ENCODE assay signal across 20 mouse cellular contexts in the genomic region with DNA sequence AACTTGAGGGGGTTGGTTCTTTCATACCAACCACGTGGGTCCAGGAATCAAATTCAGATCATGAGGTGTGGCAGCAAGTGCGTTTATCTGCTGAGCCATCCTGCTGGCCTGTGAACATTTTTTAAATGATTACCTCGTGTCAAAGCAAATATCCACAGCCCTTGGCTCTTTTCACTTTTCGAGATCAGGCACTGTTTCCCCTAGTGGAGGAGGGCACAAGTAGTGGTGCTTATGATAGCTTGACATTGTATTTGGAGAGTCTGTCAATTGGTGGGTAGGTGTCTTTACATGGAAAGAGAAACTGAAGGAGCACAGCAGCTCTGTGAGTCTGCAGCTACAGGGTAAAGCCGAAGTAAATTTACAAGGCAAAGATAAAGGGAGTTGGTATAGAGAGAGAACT. TPM values are rescaled to one million over a fixed set of nuclear protein-coding genes. Genes with fewer than 3 reads are reported as not detected.
DNase-seq lines count a peak whose midpoint lies in the region; ATAC-seq and TF ChIP-seq lines count a peak whose summit lies in the region.
"Had no signal": no experiment of that assay in that cellular context is flagged by ENCODE, and none has a peak within 500 bp of the region (broad histone marks: within the 10 kb centered on the region; RNA-seq: fewer than 3 reads in every experiment).

No protein-coding gene starts in this region.

- H3K4me2 ChIP-seq in heart, embryonic 13.5 days, result no peak overlapping the region
- H3K4me2 ChIP-seq in hindbrain, postnatal 0 days (ENCODE audit: low read depth, low read length), result no peak overlapping the region
- no peak overlapping the region for H3K4me2 ChIP-seq in midbrain, postnatal 0 days (ENCODE audit: low read depth, low read length, poor library complexity, severe bottlenecking)
- H3K4me2 ChIP-seq: embryonic facial prominence, embryonic 15.5 days; forebrain, embryonic 15.5 days; hindbrain, embryonic 14.5 days had no signal

- no peak for ATAC-seq in heart, embryonic 13.5 days (ENCODE audit: extremely low read depth, insufficient number of reproducible peaks, low FRiP score, low TSS enrichment)
- ATAC-seq in hindbrain, postnatal 0 days, result no peak
- ATAC-seq in midbrain, postnatal 0 days (ENCODE audit: low FRiP score), result no peak
- ATAC-seq: forebrain, embryonic 15.5 days; intestine, embryonic 16.5 days had no signal

- H3K4me3 ChIP-seq in heart, embryonic 13.5 days, result no peak overlapping the region
- H3K4me3 ChIP-seq in heart, embryonic 10.5 days, result no peak overlapping the region
- no peak overlapping the region for H3K4me3 ChIP-seq in hindbrain, postnatal 0 days (ENCODE audit: low read length)
- H3K4me3 ChIP-seq in hindbrain, embryonic 10.5 days, result no peak overlapping the region
- no peak overlapping the region for H3K4me3 ChIP-seq in midbrain, postnatal 0 days (ENCODE audit: low read depth, low read length)
- H3K4me3 ChIP-seq in midbrain, embryonic 10.5 days, result no peak overlapping the region
- H3K4me3 ChIP-seq: embryonic facial prominence, embryonic 15.5 days; erythroblast, embryonic 14.5 days; forebrain, embryonic 15.5 days had no signal

- H3K9me3 ChIP-seq in heart, embryonic 13.5 days, result 0 out of 2 replicates have a peak, but pooled peaks cover 8% of the 10 kb centered on the region
- H3K9me3 ChIP-seq in heart, embryonic 10.5 days, result no peaks in the 10 kb centered on the region
- no peaks in the 10 kb centered on the region for H3K9me3 ChIP-seq in hindbrain, postnatal 0 days (ENCODE audit: low read length)
- H3K9me3 ChIP-seq in hindbrain, embryonic 10.5 days, result 0 out of 2 replicates have a peak, but pooled peaks cover 3% of the 10 kb centered on the region
- no peaks in the 10 kb centered on the region for H3K9me3 ChIP-seq in midbrain, postnatal 0 days (ENCODE audit: low read length)
- no peaks in the 10 kb centered on the region; the same call in 1 of the 2 replicates for H3K9me3 ChIP-seq in midbrain, embryonic 10.5 days (replicated peaks)
- H3K9me3 ChIP-seq: forebrain, embryonic 15.5 days had no signal

- TF ChIP-seq CTCF in hindbrain, postnatal 0 days (IDR thresholded peaks at IDR 0.05; ENCODE audit: low read depth), result peak; percentile 3; the same call in 1 of the 2 replicates
- peak; percentile 10; the same call in 1 of the 2 replicates for TF ChIP-seq CTCF in midbrain, postnatal 0 days (IDR thresholded peaks at IDR 0.05)

- H3K36me3 ChIP-seq in heart, embryonic 13.5 days, result no peaks in the 10 kb centered on the region
- no peaks in the 10 kb centered on the region for H3K36me3 ChIP-seq in heart, embryonic 10.5 days
- H3K36me3 ChIP-seq in hindbrain, postnatal 0 days (ENCODE audit: insufficient read depth, low read length), result no peaks in the 10 kb centered on the region
- H3K36me3 ChIP-seq in hindbrain, embryonic 10.5 days, result no peaks in the 10 kb centered on the region
- H3K36me3 ChIP-seq in midbrain, postnatal 0 days (ENCODE audit: insufficient read depth, low read length), result no peaks in the 10 kb centered on the region
- no peaks in the 10 kb centered on the region for H3K36me3 ChIP-seq in midbrain, embryonic 10.5 days
- H3K36me3 ChIP-seq in splenic B cell, adult 2 months (ENCODE audit: control insufficient read depth, insufficient read depth, low read length, poor library complexity, severe bottlenecking), result no peaks in the 10 kb centered on the region
- H3K36me3 ChIP-seq: embryonic facial prominence, embryonic 15.5 days; forebrain, embryonic 15.5 days had no signal

- WGBS in heart, embryonic 13.5 days, result 40% methylated on average over 5 of the region's 5 CpGs
- WGBS in heart, embryonic 10.5 days, result 56% methylated on average over 5 of the region's 5 CpGs
- WGBS in hindbrain, postnatal 0 days, result 71% methylated on average over 5 of the region's 5 CpGs
- WGBS in hindbrain, embryonic 10.5 days, result 73% methylated on average over 5 of the region's 5 CpGs
- 61% methylated on average over 5 of the region's 5 CpGs for WGBS in midbrain, postnatal 0 days
- WGBS in midbrain, embryonic 10.5 days, result 79% methylated on average over 5 of the region's 5 CpGs

- H3K4me1 ChIP-seq in heart, embryonic 13.5 days, result peaks cover 39% of the 10 kb centered on the region
- H3K4me1 ChIP-seq in heart, embryonic 10.5 days, result peaks cover 28% of the 10 kb centered on the region
- peaks cover 11% of the 10 kb centered on the region; the same call in 1 of the 2 replicates for H3K4me1 ChIP-seq in hindbrain, postnatal 0 days (ENCODE audit: insufficient read depth, low read length)
- H3K4me1 ChIP-seq in hindbrain, embryonic 10.5 days (replicated peaks), result peaks cover 3% of the 10 kb centered on the region
- peaks cover 3% of the 10 kb centered on the region; the same call in 1 of the 2 replicates for H3K4me1 ChIP-seq in midbrain, postnatal 0 days (ENCODE audit: insufficient read depth, low read length)
- H3K4me1 ChIP-seq in midbrain, embryonic 10.5 days, result peaks cover 5% of the 10 kb centered on the region

- no peak for DNase-seq in heart, embryonic 10.5 days (ENCODE audit: low spot score)
- DNase-seq in hindbrain, postnatal 0 days (ENCODE audit: low spot score), result no peak
- DNase-seq in hindbrain, embryonic 10.5 days (ENCODE audit: low spot score), result no peak
- DNase-seq in midbrain, postnatal 0 days (ENCODE audit: low spot score), result no peak
- no peak for DNase-seq in midbrain, embryonic 10.5 days (ENCODE audit: low spot score)
- DNase-seq in splenic B cell, adult 2 months (ENCODE audit: low read depth, low spot score), result peak; percentile 54
- DNase-seq in urinary bladder, adult 2 months (ENCODE audit: low spot score), result no peak
- DNase-seq: adrenal gland, adult 2 months; adrenal gland, postnatal 25 days; cerebellum, adult 2 months; cerebellum, postnatal 14 days; embryo, embryonic 11 days; gastrocnemius, postnatal 14 days had no signal

- no peak overlapping the region for H3K9ac ChIP-seq in heart, embryonic 13.5 days
- H3K9ac ChIP-seq in hindbrain, postnatal 0 days (replicated peaks; ENCODE audit: low read length), result no peak overlapping the region
- H3K9ac ChIP-seq in midbrain, postnatal 0 days (replicated peaks; ENCODE audit: low read length, poor library complexity, severe bottlenecking), result no peak overlapping the region
- H3K9ac ChIP-seq: embryonic facial prominence, embryonic 15.5 days; forebrain, embryonic 15.5 days; hindbrain, embryonic 14.5 days had no signal

- H3K27me3 ChIP-seq in heart, embryonic 13.5 days (replicated peaks), result peaks cover 19% of the 10 kb centered on the region; the same call in 1 of the 2 replicates
- no peaks in the 10 kb centered on the region for H3K27me3 ChIP-seq in heart, embryonic 10.5 days (ENCODE audit: insufficient read depth, poor library complexity, severe bottlenecking)
- no peaks in the 10 kb centered on the region for H3K27me3 ChIP-seq in hindbrain, postnatal 0 days (ENCODE audit: insufficient read depth, low read length)
- H3K27me3 ChIP-seq in hindbrain, embryonic 10.5 days (ENCODE audit: insufficient read depth, poor library complexity, severe bottlenecking), result peaks cover 2% of the 10 kb centered on the region; the same call in 1 of the 2 replicates
- H3K27me3 ChIP-seq in midbrain, postnatal 0 days (ENCODE audit: insufficient read depth, low read length), result no peaks in the 10 kb centered on the region
- H3K27me3 ChIP-seq in midbrain, embryonic 10.5 days (ENCODE audit: low read depth, poor library complexity, severe bottlenecking), result no peaks in the 10 kb centered on the region
- no peaks in the 10 kb centered on the region for H3K27me3 ChIP-seq in splenic B cell, adult 2 months (ENCODE audit: control insufficient read depth, insufficient read depth, low read length, poor library complexity, severe bottlenecking)
- H3K27me3 ChIP-seq: embryonic facial prominence, embryonic 15.5 days; forebrain, embryonic 15.5 days had no signal

- peak overlapping the region; percentile 29; the same call in 1 of the 2 replicates for H3K27ac ChIP-seq in heart, embryonic 13.5 days (replicated peaks)
- no peak overlapping the region for H3K27ac ChIP-seq in heart, embryonic 10.5 days
- H3K27ac ChIP-seq in hindbrain, postnatal 0 days, result no peak overlapping the region
- no peak overlapping the region for H3K27ac ChIP-seq in hindbrain, embryonic 10.5 days
- no peak overlapping the region for H3K27ac ChIP-seq in midbrain, postnatal 0 days (ENCODE audit: low read depth, low read length)
- no peak overlapping the region for H3K27ac ChIP-seq in midbrain, embryonic 10.5 days (replicated peaks)
- H3K27ac ChIP-seq: embryonic facial prominence, embryonic 15.5 days; hindbrain, embryonic 14.5 days had no signal

RNA-seq across cellular contexts. Expression of gene Slc4a3, which starts 18.9 kb away (rescaled TPM):
- polyA plus RNA-seq in heart, embryonic 13.5 days (2015; fragmentation: Nextera tagmentation; extraction: Ambion mirVana), result 25.3 and 25.4 TPM in 2 replicates
- 20.0 and 29.8 TPM in 2 replicates for polyA plus RNA-seq in heart, embryonic 10.5 days (2016; fragmentation: Nextera tagmentation; extraction: Ambion mirVana)
- total RNA-seq in hindbrain, postnatal 0 days (2014; rRNA removed), result 191 and 194 TPM in 2 replicates
- 90.0 and 96.4 TPM in 2 replicates for polyA plus RNA-seq in hindbrain, postnatal 0 days (2015; fragmentation: Nextera tagmentation; extraction: Ambion mirVana)
- polyA plus RNA-seq in hindbrain, embryonic 10.5 days (2016; fragmentation: Nextera tagmentation; extraction: Ambion mirVana), result 13.2 and 19.8 TPM in 2 replicates
- total RNA-seq in midbrain, postnatal 0 days (2014; rRNA removed), result 172 and 179 TPM in 2 replicates
- 108 and 111 TPM in 2 replicates for polyA plus RNA-seq in midbrain, postnatal 0 days (2015; fragmentation: Nextera tagmentation; extraction: Ambion mirVana)
- 13.2 and 16.7 TPM in 2 replicates for polyA plus RNA-seq in midbrain, embryonic 10.5 days (2016; fragmentation: Nextera tagmentation; extraction: Ambion mirVana)
- polyA plus RNA-seq in urinary bladder, adult 2 months (2012; rRNA removed), result 31.5 and 33.4 TPM in 2 replicates
- polyA plus RNA-seq: erythroblast, embryonic 14.5 days had no signal

RNA-seq across cellular contexts. Expression of gene Stk11ip, which starts 43.6 kb away (rescaled TPM):
- 11.3 and 12.6 TPM in 2 replicates for polyA plus RNA-seq in heart, embryonic 13.5 days (2015; fragmentation: Nextera tagmentation; extraction: Ambion mirVana)
- polyA plus RNA-seq in heart, embryonic 10.5 days (2016; fragmentation: Nextera tagmentation; extraction: Ambion mirVana), result 20.2 and 22.3 TPM in 2 replicates
- total RNA-seq in hindbrain, postnatal 0 days (2014; rRNA removed), result 27.9 and 46.9 TPM in 2 replicates
- 13.5 and 14.0 TPM in 2 replicates for polyA plus RNA-seq in hindbrain, postnatal 0 days (2015; fragmentation: Nextera tagmentation; extraction: Ambion mirVana)
- polyA plus RNA-seq in hindbrain, embryonic 10.5 days (2016; fragmentation: Nextera tagmentation; extraction: Ambion mirVana), result 29.6 and 30.0 TPM in 2 replicates
- total RNA-seq in midbrain, postnatal 0 days (2014; rRNA removed), result 28.8 and 32.7 TPM in 2 replicates
- polyA plus RNA-seq in midbrain, postnatal 0 days (2015; fragmentation: Nextera tagmentation; extraction: Ambion mirVana), result 15.6 and 16.9 TPM in 2 replicates
- polyA plus RNA-seq in midbrain, embryonic 10.5 days (2016; fragmentation: Nextera tagmentation; extraction: Ambion mirVana), result 31.7 and 33.0 TPM in 2 replicates
- polyA plus RNA-seq in urinary bladder, adult 2 months (2012; rRNA removed), result 19.0 and 19.7 TPM in 2 replicates

RNA-seq across cellular contexts. Expression of gene Inha, which starts 58.0 kb away (rescaled TPM):
- polyA plus RNA-seq in heart, embryonic 13.5 days (2015; fragmentation: Nextera tagmentation; extraction: Ambion mirVana), result 5.5 and 6.0 TPM in 2 replicates
- polyA plus RNA-seq in heart, embryonic 10.5 days (2016; fragmentation: Nextera tagmentation; extraction: Ambion mirVana), result 7.8 and 8.2 TPM in 2 replicates
- 28.9 and 31.8 TPM in 2 replicates for total RNA-seq in hindbrain, postnatal 0 days (2014; rRNA removed)
- 20.3 TPM in 2 replicates for polyA plus RNA-seq in hindbrain, postnatal 0 days (2015; fragmentation: Nextera tagmentation; extraction: Ambion mirVana)
- 2.7 TPM in 2 replicates for polyA plus RNA-seq in hindbrain, embryonic 10.5 days (2016; fragmentation: Nextera tagmentation; extraction: Ambion mirVana)
- 30.9 and 33.3 TPM in 2 replicates for total RNA-seq in midbrain, postnatal 0 days (2014; rRNA removed)
- 22.5 and 23.2 TPM in 2 replicates for polyA plus RNA-seq in midbrain, postnatal 0 days (2015; fragmentation: Nextera tagmentation; extraction: Ambion mirVana)
- 1.7 and 2.7 TPM in 2 replicates for polyA plus RNA-seq in midbrain, embryonic 10.5 days (2016; fragmentation: Nextera tagmentation; extraction: Ambion mirVana)
- 19.6 and 23.9 TPM in 2 replicates for polyA plus RNA-seq in urinary bladder, adult 2 months (2012; rRNA removed)
- total RNA-seq: common myeloid progenitor, adult 5-6 weeks had no signal
- polyA plus RNA-seq: erythroblast, embryonic 14.5 days had no signal

RNA-seq across cellular contexts. Expression of gene Obsl1, which starts 58.7 kb away (rescaled TPM):
- 91.0 and 93.0 TPM in 2 replicates for polyA plus RNA-seq in heart, embryonic 13.5 days (2015; fragmentation: Nextera tagmentation; extraction: Ambion mirVana)
- polyA plus RNA-seq in heart, embryonic 10.5 days (2016; fragmentation: Nextera tagmentation; extraction: Ambion mirVana), result 103 and 107 TPM in 2 replicates
- 52.4 and 62.4 TPM in 2 replicates for total RNA-seq in hindbrain, postnatal 0 days (2014; rRNA removed)
- 22.7 and 23.9 TPM in 2 replicates for polyA plus RNA-seq in hindbrain, postnatal 0 days (2015; fragmentation: Nextera tagmentation; extraction: Ambion mirVana)
- polyA plus RNA-seq in hindbrain, embryonic 10.5 days (2016; fragmentation: Nextera tagmentation; extraction: Ambion mirVana), result 37.9 and 44.2 TPM in 2 replicates
- total RNA-seq in midbrain, postnatal 0 days (2014; rRNA removed), result 40.7 and 45.9 TPM in 2 replicates
- 24.2 TPM in 2 replicates for polyA plus RNA-seq in midbrain, postnatal 0 days (2015; fragmentation: Nextera tagmentation; extraction: Ambion mirVana)
- 35.2 and 35.7 TPM in 2 replicates for polyA plus RNA-seq in midbrain, embryonic 10.5 days (2016; fragmentation: Nextera tagmentation; extraction: Ambion mirVana)
- polyA plus RNA-seq in urinary bladder, adult 2 months (2012; rRNA removed), result 30.0 and 30.7 TPM in 2 replicates
